Mouse (Mus musculus): ENCODE data around the gene Dhrs3.

- TF ChIP-seq POLR2A (IDR thresholded peaks at IDR 0.05; ENCODE audit: borderline replicate concordance, control insufficient read depth, low read depth, low read length) (no peak), CTCF (IDR thresholded peaks at IDR 0.05; ENCODE audit: control insufficient read depth, insufficient read depth, low read length) (no peak)
Observed at GRCm38 (mm10) chr4:144893561-144894486, 1.2 kb downstream of the Dhrs3 start.

Data from bone marrow, adult 2 months (tissue).